Mouse (Mus musculus) urinary bladder, postnatal 14 days (tissue): ENCODE results near the gene Anp32a.

ENCODE experiments used
- DNase-seq: peaks from one replicate; pipeline ENCODE4 v3.0.0; 2021; ENCODE audit warnings: low spot score

Anp32a gene

DNA sequence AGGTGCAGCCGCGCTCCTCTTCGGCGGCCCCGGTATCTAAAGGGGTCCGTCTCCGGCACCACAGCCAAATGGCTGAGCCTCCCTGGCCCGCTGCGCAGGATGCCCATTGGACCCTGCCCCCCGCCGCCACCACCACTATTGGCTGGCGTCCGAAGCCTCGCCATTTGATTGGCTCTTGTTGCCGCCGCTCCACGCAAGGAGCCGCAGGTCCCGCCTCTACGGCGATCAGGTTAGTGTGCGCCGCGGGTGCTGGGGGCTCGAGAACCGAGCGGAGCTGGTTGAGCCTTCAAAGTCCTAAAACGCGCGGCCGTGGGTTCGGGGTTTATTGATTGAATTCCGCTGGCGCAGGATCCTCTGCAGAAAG is at the start of gene Anp32a:
Anp32a (plus strand) TSS at position 171 of the 364 bp plus-strand sequence.
- peak; percentile 99 for DNase-seq

DNA sequence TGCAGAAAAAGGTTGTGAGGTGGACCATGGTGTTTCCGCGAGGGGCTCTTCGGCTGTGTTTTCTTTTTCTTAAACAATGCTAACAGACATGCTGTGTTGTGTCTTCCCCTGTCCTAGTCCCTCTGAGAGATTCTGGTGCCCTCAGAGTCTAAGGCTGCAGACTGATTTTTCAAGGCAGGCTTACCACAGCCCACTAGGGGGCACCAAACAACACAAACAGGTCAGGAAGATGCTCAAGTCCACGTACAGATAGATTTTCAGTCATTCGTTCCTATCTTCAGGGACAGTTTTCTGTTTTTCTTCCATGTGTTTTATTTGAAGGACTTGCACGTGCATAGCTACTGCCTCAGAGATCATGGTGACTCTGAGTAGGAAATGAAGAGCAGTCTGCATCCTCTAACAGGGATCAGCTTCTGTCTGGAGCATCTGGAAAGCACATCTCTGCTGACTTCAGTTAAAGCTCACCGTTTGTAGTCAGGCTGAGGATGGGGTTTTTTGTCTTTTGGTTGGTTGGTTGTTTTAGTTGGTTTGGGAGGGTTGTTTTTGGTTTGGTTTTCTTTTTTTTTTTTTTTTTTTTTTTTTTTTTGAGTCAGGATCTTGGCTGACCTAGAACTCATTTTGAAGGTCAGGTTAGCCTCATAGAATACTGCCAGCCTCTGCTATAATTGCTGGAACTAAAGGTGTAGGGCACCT is 45.9 kb upstream of the Anp32a start:
- DNase-seq, result peak; percentile 78

DNA sequence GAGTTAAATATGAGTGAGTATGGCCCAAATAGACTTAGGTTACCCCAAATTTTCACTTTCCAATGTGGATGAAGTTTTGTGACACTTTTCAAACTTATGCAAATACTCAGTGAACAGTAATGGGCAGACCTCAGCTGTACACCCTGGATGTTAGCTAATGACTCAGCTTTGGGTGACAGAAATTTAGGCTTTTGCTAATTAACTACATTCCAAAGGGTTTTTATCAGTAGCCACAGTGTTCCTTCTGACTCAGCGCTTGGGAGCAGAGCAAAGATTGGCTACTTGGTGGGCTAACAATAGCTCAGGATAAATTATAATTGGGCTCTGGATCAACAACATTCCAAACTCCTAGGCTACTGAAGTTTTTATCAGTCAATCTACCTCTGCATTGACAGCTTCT is 44.2 kb upstream of the Anp32a start:
- no peak for DNase-seq

DNA sequence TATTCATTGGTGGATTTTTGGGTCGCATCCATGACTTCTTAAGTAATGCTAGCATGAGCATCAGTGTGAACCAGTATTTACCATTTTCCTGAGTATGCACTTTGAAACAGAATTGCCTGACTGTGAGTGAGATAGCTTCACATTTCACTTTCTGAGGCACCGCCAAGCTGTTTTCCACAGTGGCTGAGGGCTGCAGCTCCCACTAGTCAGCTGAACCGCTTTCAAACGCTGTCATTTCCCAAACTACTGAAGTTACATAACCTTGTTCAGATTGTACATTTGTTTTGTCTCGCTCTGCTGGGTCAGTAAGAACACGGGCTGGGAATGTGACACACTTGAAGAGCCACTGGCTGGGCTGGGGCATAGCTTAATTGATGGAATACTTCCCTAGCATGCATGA is 25.5 kb upstream of the Anp32a start:
- no peak for DNase-seq

DNA sequence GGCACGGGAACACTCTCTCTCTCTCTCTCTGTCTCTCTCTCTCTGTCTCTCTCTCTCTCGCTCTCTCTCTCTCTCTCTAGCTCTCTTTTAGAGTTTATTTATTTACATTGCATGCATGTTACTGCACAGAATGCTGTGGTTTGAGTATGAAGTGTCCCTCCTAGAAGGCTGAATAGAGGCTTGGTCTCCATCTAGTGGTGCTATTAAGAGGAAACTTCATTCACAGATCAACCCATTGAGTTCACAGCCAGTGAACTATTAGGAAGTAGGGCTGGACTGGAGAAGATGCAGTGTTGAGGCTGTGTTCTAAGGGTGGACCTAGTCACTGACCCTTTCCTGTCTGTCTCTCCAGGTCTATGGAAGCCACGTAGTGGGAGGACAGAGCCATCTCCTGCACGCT is 22.4 kb upstream of the Anp32a start:
- no peak for DNase-seq

DNA sequence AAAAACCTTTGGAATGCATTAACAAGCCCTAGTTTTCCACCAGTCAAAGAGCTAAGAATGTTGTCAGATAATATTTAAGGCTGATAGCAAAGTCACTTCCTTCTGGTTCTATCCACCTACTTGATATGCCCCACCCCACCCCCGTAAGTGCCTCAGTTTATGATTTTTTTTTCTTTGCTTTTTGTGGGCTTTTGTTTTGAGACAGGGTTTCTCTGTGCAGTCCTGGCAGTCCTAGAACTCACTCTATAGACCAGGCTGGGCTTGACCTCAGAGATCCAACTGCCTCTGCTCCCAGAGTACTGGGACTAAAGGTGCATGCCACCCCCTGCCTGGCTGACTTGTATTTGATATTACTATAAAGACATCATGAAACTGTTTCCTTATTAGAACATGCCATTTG is 17.3 kb upstream of the Anp32a start:
- DNase-seq, result no peak

DNA sequence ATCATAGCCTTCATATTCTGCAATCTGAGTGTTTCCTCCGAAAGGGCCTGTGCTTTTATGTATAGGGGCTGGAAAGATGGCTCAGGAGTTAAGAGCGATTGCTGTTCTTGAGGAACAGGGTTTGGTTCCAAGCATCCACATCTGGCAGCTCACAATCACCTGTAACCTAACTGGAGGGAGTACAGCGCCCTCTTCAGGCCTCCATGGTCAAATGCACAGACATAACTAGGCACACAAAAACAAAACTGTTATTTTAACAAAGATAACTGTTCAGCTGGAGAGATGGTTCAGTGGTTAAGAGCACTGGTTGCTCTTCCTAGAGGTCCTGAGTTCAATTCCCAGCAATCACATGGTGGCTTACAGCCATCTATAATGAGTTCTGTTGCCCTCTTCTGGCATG is 15.1 kb upstream of the Anp32a start:
- no peak for DNase-seq

DNA sequence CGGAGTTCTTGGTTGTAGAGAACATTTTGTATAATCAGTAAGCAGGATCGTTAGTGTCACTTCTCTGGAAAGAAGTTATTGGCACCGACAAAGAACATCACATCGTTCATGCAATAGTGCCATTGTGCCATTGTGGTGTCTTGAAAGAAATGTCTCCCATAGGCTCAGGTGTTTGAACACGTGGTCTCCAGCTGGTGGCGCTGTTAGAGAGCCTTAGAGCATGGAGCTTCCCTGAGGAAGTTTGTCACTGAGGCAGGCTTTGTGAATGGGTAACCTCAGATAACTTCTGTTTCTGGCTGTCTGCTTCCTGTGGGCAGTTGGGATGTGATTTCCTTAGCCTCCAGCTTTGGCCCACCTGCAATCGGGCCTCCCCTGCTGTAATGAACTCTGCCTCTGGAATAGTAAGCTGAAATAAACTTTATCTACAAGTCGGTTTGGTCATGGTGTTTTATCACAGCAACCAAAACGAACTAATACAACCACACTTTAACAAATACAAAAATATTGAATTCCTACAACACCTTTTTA is 6.7 kb upstream of the Anp32a start:
- DNase-seq, result no peak

DNA sequence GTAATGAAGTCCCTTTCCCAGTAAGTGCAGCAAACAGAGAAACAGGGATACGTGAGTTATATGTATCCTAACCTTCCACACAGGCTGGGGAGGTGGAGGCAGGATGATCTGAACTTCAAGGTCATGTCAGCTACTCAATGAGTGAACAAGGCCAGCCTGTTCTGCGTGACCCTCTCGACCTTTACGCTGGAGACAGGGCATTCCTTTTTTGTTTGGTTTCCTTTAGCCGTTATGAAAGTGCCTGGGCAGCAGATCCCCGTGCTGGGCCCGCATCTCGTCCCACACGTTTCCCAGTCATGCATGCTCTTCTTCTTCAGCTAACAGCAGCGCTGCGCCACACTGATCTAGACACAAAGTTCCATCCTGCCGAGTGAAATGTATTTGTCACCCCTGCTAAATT is 5.7 kb upstream of the Anp32a start:
- no peak for DNase-seq

DNA sequence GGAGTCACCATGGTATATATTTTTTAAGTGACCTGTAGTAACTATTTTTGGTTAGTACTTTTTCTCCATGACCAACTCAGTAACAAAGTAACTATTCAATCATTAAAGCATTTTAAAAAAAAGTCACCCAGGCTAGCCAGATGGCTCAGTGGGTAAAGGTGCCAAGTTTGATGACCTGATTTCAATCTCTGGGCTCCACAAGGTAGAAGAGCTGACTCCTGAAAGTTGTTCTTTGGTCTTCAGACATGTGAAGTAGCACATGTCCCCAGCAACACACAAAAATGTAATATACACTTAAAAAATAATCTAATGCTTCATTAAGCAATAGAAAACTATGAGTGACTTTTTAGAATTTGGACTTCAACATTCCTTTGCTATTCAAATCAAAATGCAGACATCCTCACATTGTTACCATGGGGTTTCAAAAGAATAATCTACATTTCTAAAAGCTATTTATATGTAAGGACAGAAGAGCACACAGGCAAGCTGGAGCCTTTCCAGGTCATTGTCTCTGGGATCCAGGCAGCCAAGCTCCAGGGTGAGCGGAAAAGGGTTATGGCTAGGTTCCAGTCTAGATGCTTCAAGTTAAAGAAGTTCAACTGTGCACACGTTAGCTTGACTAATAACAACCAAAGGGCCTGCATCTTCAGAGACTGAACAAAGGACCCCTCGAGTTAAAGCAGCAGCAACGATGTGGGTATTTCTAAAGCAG is 3.0 kb upstream of the Anp32a start:
- DNase-seq, result no peak

DNA sequence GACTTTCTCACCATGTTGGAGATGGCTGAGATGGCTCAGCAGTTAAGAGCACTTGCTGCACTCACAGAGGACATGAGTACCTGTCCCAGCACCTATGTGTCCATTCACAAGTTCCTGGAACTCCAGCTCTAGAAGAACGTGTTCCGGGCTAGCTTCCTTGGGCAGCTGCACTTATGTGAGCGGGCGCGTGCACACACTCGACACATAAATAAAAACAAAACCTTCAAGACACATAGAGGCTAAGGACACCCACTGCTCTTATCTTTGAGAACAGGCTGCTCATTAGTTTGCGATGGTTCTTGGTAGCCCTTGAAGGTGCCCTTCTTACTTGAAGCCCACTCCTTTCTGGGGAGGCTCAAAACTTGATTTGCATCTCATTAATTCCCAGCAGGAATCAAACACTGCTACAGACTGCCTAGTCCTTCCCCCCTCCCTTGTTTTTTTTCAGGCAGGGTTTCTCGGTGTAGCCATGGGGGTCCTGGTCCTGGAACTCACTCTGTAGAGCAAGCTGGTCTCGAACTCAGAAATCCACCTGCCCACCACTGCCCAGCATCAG is 2.4 kb upstream of the Anp32a start:
- DNase-seq, result no peak

DNA sequence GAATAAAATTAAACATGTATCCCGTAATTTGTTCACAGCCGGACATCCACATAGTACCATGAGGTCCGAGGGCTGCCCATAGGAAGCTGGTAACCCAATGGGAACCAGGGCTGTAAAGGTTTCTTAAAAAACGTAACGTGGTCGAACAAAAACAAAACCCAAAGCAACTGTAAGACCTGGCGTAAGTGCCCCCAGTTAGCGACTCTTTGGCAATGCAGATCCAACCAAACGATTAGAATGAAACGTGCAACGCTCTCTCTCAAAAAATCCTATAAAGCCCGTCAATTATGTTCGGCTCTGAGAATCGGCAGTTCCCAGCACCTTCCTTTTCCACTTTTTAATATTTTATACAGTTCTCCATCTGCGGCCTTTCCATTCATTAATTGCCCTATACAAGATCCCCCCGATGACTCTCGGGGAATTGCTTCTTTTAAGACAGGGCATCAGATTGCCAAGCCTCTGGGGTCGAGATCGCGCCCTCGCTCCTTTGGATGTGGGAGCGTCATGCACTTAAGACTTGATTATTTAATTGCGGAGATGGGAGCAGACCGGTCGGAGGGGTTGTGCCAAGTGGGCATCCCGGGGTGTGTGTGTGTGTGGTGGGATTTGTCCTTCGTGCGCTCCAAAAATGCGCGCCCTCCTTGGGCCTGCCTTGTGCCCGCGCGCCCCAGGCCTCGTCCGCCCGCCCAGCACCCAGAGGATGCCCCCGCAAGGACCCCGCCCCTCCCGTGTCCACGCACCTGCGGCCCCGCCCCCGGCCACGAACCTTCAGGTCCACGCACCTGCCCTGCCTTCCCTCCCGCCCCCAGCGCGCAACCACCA is 581 bp upstream of the Anp32a start:
- DNase-seq, result no peak

DNA sequence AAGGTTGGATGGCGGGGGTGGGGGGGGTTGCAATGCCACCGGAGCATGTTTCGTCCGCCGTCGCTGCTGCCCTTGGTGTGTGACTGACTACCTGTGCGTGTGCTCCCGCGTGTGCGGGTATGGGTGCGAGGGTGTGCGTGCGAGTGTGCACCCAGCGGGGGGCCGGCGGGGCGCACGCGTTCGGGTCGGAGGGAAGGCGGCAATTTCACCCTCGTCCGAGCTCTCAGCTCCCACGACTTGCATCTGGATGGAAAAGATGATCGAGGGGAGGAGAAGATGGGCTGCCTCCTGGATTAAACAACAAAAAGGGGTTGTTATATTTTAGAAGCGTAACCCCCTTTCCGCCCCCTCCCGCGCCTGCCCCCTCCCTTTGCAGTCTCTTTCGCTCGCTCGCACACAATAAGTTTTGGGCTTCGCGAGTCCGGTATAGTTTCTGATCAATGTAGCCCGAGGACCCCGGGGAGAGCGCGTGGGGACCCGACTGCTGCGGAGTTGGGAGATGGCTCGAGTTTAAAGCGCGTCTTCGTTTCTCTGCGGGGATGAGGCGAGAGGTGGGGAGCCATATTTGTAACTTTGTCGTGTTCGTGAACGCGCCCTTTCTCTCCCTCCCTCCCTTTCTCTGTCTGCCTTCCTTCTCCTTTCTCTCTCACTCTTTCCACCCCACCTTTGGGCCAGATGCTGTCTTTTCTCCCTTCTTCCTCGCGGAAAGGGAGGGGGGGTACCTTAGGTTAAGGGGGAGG is 778 bp downstream of the Anp32a start:
- no peak for DNase-seq

DNA sequence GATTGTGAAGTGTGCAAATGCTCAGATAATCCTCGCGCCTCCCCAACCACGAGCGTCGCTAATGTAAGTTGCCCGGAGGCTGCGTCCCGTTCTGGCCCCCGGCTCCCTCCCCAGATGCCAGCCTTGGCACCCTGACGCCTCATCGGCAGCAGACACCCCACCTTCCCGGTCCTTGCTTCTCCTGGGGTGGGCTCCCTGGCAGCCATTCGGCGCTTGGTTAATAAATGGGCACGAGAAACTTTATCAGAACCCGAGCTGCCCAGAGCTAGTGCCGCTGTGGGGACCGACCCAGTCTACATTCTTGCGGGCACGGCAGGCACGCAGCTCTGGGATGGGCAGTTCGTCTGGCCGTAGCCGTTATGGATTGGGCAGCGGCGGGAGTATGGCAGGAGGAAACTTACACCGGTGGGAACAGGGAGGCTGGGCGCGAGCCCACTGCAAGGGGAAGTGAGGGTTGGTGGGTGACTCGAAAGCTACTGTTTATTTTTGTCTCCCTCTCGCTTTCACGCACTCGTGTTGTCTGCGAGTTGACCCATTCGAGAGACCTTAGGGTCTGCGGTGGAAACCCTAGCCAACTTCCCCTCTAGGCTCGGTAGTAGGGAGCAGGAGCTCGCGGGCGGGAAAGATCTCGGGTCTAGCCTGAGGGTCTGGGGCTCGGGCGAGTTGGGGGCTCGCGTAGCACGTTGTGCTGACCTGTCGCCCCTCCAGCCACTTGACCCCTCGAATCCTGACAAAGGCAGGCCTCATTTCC is 1.5 kb downstream of the Anp32a start:
- DNase-seq, result peak; percentile 62

DNA sequence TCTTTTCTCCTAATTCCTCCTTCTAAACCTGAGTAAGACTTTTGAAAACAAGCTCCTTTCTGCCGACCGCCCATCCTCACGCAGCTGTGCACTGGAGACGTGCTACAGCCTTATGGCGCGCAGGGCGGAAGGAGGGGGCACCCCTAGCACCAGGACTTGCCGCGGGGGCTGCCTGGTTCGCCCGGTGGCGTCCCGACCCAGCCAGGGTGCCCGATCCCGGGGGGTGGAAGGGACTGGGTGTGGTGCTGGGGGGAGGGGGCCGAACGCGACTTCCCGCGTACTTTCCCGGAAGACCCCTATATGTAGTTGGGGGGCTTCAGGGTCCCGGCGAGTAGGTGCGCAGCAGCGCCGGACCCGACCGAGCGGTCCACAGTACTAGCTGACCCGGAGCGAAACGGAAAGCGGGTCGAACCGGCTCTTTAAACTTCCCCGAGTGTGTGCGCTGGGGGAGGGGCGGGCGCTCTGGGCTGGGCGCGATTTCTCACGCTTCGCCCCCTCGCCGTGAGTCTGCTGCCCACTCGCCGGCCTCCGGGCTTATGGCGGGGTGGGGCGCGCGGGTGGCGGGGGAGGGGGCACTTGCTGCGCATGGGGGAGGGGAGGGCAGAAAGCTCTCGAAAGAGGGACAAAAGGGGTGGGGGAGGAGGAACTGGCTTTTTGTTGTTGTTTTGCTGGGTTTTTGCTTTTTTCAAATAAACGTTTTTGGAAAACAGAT is 2.3 kb downstream of the Anp32a start:
- peak; percentile 83 for DNase-seq

DNA sequence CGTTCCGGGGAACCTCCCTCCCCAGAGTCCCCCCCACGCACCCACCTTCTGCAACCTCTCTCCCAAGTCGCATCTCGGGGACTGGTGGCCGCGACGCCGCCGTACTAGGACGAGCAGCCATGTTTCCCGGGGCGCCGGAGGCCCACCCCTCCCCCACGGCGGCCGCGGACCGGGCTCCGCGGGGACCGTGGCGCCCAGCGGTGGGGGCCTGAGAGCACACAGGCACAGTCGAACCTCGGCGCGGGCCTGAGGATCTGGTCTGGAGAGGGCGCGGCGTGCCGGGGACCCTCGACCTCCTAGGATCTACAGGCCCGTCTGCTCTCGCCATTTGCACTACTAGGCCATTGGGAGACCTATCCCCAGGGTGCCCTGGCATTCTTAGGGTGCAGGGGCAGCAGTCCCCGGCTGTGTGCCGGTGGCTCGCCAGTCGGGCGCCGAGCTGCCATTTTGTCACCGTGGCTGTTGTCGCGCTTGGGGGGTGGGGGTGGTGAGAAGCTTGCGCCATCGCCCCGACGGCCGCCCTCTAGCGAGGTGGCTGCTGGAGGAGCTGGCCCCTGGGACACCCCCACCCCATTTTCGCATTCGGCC is 2.9 kb downstream of the Anp32a start:
- peak; percentile 68 for DNase-seq

DNA sequence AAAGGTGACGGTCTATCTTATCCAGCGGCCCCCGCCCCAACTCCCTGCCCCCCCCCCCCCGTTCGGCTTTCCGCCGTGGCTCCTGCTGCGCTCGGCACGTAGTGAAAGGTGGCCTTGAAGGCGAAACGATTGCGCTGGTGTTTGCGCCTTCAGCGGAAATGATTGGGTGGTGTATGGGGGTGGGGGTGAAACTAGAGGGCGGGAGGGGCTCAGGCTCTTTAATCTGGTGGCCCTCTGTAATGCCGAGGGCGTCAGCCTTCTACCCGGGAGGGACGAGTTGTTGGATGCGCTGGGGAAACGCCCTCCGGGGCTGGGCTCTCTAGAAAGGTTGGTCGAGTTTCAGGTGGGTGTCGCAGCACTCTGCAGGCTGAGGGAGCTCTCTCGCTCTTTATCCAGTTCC is 3.5 kb downstream of the Anp32a start:
- DNase-seq, result peak; percentile 69

DNA sequence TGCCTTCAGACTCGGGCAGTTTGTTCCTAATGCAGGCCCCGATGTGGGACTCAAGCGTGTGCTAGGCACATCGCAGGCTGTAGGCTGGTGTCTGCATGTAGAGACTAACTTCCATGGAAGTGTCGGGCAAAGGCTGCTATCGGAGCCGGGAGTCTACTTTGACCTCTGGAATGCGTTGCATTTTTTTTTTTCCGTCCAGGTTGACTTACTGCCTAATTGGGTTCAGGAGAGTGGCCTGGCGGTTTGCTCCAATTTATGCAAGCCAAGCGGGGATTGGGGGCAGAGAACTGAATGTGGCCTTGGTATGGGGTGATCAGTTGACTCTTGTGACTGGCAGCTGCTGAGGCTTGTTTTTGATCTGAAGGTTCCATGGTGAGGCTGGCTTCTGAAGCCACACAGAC is 4.0 kb downstream of the Anp32a start:
- no peak for DNase-seq

DNA sequence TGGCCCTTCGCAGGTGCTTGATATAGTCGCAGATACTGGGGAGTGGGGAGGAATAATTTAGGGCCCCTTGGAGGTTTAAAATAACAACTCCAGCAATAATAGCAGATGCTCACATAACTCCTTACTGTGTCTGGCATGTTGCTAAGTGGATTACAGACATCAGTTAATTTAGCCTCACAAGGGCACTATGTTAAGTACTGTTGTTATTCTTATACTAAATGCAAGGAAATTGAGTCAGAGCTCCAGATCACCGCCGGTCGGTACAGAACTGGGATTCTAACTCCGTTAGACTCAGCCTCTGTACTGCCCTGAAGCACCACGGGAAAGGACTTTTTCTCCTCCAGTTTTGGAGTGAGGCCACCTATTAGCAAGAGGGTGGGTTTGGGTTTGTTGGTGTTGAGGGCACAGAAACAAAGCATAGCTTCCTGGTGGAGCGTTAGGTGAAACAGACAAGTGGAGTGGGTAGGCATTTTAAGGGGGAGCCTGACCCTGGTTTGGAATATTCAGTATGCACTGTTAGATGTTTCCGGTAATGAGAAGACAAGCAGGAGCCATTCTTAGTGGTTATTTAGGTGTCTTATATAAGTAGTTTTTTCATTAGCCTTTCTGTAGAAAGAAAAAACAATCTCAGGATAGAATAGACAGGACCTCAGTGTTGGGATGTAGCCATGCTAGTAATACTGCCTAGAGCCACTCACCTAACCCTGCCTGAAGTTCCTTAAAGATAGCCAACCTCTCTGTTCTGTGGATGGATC is 4.7 kb downstream of the Anp32a start:
- no peak for DNase-seq

DNA sequence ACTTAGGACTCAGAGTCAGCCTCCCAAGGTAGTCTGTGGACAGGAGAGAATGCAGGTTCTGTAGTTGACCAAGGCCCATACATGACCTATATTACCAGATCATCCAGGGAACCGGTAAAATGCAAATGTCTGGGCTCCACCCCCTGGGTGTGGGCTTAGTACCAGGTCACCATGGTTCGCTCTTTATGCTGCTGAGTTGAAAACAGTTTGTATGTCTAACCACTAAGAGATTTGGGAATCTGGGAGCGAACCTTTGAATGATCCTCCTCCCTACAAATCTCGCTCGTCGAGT is 5.2 kb downstream of the Anp32a start:
- no peak for DNase-seq
